Mouse (Mus musculus) layer of hippocampus, postnatal 36 days (tissue): ENCODE measurements at regions not wholly inside any gene's neighbourhood (a gene's known extent, or its start where the extent isn't known, plus 50 kb on each side); places are given as distances from the start of the nearest gene placed in this dataset.

ENCODE experiments used
- DNase-seq, 2 experiments: peaks; one replicate each; pipeline ENCODE4 v3.0.0; 2022

GRCm38 (mm10) chr8:115897521-115898178 lies 190.1 kb upstream of the Maf start:
- no peak for DNase-seq

DNA sequence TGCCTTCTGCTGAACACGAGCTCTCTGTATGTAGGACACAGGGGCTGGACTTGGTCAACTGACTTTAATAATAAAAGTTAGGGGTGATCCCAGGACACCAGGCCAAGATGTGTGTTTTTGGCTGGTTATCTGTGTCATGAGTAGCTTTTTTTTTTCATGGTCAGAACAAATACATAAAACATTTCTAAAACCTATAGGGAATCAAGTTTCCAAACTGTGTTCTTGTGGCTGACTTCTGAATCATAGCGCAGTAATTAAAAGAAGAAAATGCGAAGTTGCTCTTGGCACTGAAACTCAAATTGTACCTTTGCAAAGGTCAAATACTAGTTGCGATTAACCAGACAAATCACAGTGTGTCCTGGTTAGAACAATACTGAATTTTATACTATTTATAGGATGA lies 189.5 kb upstream of the Maf start:
- DNase-seq, result no peak

DNA sequence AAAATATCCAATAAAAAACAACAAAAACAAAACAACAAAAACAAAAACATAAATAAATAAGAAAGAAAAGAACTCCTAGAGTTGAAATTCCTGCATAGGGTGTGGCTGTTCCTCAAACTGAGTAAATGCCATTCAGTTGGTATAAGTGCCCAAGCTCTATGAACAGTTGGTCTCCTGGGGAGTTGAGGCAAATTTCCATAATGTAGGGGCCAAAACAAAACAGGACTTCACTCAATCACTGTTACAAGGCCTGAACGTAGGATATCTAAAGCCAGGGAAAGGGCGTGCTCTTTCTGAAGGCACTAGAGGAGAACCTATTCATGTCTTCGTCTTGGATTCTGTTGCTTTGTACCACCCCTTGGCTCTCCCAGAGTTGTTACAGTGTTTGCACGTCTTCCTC lies 188.5 kb upstream of the Maf start:
- no peak for DNase-seq

GRCm38 (mm10) chr8:115888278-115888677 lies 180.7 kb upstream of the Maf start:
- DNase-seq, result no peak

DNA sequence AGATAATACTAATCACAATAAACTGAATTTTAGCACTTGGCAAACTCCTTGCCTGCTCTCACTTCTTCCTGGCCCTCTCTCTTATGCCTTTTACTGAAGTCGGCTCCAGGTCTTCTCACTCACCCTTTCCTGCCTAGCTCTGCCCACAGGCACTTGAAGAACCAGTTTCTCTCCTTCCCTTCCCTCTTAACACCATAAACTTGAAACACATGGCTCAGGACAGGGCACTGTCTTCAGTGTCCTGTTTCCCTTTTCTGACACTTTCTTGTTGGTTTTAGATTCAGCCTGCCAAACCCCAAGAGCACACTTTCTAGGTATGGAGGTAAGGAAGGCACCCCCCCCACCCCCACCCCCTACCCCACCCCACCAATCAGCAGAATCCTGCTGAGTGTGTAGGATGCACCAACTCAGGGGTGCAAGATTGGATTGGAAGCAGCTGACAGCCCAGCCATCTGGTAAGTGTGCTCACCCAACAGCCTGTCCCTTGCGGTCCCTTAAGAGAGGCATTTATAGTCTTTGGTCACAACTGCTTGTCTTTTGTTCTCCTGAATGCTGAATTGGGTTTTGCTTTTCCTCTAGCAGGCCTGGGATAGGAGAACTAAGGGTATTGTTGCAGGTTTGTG lies 177.6 kb upstream of the Maf start:
- DNase-seq, result no peak

DNA sequence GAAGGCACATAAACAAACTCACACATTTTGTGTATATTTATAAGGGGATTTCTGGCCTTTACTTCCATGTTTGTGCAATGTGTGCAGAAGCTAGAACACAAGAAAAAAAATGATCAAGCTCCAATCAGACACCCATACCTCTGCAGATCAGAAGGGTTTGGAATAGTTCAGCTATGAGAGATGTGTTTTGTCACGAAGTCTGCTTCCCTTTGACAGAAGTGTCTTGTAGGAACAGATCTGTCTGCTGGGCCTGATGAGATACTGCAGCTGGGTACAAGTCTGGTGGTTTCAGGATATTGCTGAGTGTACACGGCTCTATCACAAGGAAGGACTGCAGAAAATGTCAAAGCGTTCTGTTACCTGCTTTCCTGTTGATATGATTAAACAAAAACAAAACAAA lies 176.2 kb upstream of the Maf start:
- DNase-seq, result no peak

DNA sequence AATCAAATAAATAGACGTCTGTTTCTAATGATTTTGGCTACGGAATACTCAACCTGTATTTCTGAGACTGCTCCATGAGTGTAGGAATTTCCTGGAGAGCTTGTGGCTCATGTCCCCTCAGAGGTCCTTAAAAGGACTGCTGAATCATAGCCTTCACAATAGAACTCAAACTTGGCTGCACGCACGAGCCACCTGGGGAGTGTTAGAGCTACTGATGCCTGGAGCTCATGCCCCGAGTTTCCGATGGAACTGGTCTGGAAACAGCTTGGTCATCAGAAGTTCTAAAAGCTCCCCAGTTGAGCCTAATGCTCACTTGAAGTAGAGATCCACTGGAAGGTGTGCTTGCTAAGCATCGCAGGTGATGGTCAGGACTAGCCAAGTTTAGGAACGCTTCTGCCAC lies 174.3 kb upstream of the Maf start:
- DNase-seq, result no peak

DNA sequence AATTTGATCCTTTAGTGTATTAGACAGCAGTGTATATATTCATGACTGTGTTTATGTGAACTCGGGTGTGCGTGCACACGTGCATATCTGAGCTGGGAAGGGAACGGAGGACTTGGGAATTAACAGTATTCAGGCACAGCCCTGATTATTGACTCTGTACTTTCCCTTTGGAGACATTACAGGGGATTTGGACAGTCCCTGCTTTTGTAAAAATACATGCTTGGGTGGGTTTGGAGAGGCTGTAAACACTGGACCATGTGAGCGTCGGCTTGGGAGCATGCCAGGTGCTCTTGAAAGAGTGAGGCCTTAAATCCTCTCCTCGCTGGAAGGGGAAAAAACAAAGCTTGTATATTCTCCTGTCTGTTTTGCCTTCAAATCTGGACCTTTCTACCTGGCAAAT lies 167.2 kb upstream of the Maf start:
- DNase-seq, result no peak

GRCm38 (mm10) chr8:115871381-115871780 lies 163.8 kb upstream of the Maf start:
- DNase-seq, result no peak

- no peak for DNase-seq
Measured at GRCm38 (mm10) chr8:115861381-115861780, 153.8 kb upstream of the Maf start.

GRCm38 (mm10) chr8:115859406-115859805 lies 151.8 kb upstream of the Maf start:
- DNase-seq, result no peak

DNA sequence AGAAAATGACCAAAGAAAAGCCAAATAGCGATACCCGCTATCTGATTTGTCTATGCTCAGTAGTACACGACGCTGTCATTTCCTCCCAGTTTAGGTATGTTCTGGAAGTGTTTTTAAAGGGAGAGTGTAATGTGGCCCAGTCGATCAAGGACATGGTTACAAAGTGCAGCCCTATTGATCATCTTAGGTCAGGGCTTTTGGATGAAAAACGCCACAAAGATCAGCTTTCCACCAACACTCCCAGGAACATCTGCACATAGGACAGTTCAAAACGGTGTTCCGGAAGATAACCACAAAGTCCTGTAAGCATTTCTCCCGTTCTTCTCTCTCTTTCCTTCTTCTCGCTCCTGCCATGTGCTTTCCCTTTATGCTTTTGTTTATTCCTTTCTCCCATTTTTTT lies 149.2 kb upstream of the Maf start:
- DNase-seq, result no peak

DNA sequence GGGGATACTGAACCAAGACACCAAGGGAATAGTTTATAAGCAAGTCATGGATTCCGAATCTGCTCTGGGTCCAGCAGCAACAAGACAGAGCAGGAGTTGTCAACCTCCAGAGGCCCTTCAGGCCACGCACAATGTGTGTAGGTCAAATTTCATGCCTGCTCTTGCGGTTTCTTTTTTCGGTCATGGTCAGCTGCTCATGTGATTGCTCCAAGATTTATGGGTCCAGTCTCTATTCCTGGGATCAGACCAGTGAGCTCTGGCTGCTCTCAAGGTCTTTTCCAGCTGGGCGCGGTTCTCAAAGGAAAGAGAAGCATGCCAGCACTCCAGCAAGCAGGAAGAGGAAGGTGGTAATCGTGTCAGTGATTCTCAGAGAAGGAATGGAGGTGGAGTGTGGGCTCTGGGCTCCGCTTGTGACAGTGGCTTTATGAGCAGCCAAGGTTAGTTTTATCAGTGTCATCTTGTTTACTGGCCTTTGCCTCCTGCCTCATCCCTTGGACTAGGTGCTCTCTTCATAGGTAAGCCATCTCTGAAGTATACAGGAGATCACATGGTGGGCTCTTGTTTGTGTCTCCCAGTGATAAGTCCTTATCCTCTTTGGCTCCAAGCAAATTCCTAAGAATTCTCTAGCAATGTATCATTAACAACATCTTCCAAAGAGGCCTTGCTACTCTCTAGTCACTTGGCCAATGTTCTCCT lies 148.5 kb upstream of the Maf start:
- DNase-seq, result no peak

DNA sequence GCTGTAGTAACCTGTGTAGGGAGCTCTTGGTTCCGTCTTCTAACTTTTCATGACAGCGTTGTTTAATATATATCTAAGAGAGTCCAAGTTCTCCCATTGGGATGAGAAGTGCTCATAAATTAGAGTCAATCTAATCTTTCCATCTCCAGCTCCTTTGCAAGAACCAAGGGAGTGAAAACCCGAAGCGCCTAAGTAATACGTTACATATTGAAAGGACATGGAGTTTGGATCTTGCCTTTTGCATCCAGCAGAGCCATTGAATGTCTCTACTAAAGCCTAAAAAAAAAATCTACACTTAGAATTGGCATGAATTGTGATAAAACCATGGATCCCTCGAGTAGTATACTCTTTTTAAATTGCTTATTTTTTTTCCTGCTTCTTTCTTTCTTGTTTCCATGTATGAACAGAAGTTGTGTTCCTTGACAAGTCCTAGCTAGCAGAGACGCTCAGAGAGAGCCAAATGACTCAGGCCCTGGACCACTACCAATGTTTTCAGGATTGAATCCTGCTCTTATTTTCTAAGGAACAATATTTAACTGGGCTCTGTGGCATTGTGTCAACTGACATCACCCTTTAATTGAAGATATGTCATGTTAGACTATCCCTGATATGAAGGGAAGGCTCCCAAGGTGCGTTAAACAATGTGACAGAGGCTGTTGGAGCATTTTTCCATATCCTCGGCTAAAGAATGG lies 146.8 kb upstream of the Maf start:
- DNase-seq, result no peak

DNA sequence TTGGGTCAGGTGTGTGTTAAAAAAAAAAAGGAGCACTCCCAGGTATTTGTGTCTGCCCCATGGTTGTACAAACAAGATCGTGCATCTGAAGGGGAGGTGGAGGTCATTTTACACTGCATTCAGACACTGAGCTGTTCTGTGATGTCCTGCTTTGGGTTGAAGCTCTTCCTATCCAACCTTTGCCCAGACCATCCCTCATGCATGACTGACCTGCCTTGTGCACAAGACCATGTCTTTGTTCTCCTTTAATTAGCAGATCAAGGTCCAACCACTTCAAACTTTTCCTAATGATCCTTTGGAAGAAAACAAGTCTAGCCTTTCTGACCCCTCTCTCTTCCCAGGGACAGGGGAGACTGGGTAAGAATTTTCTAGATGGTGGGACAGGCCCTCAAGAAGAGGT lies 143.0 kb upstream of the Maf start:
- no peak for DNase-seq

GRCm38 (mm10) chr8:115833391-115833790 lies 125.8 kb upstream of the Maf start:
- DNase-seq, result no peak

GRCm38 (mm10) chr8:115831675-115832074 lies 124.1 kb upstream of the Maf start:
- DNase-seq, result no peak

- no peak for DNase-seq
Measured at GRCm38 (mm10) chr8:115830012-115830662, 122.5 kb upstream of the Maf start.

- DNase-seq, result no peak
Measured at GRCm38 (mm10) chr8:115826516-115826915, 118.9 kb upstream of the Maf start.

GRCm38 (mm10) chr8:115825899-115826502 lies 118.4 kb upstream of the Maf start:
- no peak for DNase-seq

DNA sequence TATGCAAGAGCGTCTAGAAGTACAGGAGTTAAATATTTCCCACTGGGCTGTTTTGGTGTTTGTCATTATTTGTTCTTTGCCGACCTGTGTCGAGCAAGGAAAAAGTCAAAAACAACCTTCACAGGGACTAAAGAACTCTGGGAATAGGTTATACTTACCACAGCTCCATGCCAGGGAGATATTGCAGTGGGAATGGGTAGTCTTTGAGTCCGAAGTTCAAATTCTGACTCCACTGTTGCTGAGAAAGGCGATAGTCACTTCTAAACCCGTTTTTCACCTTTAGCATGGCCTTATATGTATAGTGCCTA lies 116.8 kb upstream of the Maf start:
- DNase-seq, result no peak

DNA sequence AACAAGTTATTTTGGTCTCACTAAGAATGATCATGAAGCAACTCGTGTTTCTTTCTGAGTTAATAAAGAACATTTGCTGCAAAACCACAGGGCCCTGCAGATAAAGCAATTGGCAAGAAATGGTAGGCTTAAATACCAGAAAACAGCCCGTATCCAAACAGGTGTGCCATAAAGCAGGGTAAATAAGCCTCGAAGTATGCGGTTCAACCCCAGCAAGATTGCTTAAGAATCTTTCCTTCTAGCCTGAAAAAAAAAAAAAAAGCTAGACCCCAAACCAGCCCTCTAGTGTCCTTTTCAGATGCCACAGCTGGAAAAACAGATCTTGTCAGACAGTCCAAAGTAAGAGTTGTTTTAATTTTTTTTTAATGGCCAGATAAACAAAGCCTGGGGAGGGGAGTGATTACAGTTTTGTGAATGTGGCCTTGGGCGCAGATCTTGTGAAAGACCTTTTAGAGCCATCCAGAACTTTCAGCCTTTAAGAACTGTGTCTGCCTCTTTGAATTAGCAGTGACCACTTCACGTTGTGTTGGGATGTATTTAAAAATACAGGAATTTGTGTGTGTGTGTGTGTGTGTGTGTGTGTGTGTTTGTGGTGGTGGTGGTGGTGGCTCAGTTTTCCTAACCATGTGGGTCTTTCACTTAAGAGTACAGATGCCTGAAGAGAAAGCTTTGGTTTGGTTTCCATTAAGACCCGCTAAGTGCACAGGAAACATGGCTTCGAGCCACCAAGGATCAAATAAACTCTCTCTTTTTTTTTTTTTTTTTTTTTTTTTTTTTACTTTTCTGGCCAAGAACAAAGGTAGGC lies 116.3 kb upstream of the Maf start:
- DNase-seq, result no peak
